Mouse (Mus musculus) yolk sac, embryonic 10.5 days (tissue): ENCODE results near the gene Fbn1.

ENCODE experiments used
- DNase-seq: peaks from one replicate; pipeline ENCODE4 v3.0.0-alpha.2; 2017; ENCODE audit warnings: low spot score

Fbn1 gene

GRCm38 (mm10) chr2:125507893-125508292, at the start of gene Fbn1:
Fbn1 (minus strand) TSS chr2:125507993.
- DNase-seq, result no peak

DNA sequence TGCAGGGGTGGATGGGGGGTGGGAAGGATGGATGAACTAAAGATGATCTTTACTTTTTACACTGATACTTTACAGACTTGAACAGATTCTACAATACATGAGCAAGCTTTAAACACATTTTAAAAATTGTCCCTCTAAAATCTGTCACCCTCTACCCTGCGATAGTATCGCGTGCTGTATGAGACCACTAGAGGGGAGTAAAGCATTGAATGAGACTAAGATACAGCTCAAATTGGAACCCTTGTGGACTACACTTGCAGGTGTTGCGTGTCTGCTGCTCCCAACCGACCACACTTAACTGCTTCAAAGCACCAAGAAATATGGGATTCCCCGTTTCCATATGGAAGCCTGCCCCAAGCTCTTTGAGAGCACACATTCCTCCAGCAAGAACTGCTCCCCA, 48.0 kb upstream of the Fbn1 start:
- no peak for DNase-seq

DNA sequence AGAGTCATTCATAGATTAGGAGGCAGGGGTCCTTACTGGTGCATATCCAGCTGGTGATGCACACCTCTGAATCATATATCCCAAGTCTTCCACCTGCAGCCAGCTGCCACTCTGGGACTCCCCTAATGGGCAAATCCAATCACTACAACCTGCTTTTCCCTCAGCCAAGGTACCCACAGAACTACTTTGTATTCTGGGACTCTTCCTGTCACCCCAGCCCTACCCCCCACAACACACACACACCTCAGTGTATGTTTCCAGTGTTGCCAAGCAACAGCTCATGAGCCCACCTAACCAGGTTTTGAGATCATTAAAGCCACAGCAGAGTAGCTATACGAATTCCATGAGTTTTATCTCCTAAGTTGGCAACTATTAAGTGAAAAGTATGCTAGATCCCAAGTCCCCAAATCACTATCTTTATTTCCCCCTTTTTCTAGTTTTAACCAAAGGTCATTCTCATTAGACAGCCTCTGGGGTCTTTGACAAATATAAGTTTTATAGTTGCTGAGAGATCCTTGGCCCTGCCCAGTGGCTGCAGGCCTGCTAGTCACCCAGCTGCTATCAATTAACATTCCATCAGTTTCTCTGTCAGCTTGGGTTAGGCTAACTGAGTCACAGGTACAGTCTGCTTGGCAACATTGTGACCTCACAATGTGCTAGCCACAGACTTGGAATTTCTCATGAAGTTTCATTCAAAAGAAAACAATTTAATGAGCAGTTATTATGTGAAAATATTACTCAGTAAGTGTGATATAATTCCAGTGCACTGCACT, 41.2 kb upstream of the Fbn1 start:
- DNase-seq, result no peak

GRCm38 (mm10) chr2:125544986-125545385, 37.2 kb upstream of the Fbn1 start:
- DNase-seq, result no peak

DNA sequence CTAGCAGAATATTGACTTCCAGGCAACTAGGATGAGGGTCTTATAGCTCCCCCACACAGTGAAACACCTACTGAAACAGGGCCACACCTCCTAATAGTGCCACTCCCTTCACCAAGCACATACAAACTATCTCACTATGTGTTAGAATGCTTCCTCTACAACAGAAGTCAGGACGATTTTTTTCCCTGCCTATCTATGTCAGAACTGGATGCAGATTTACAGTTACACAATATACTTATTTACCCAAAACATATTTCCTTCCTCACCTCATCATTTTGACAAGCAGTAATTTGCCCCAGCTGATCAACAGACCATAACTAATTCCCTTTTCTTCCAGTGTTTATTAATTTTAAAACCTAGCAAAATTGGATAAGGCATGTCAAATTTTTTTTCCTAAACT, 35.9 kb upstream of the Fbn1 start:
- DNase-seq, result no peak

DNA sequence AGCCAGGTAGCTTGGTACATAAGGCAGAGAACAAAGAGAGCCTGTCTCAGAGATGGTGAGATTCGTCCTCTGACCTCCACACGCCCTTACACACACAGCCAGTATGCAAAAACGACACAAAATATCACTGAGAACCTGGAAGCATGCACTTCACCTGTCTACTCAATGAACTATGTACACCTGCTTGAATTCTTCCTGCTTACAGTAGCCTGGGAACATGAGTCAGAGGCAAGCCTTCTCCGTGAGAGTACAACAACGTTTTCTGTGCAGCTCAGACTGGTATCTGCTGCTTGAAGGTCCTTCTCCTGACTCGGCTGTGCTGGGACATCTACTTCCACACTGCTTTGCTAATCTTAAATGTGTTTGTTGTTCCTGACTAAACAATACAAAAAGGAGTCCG, 33.7 kb upstream of the Fbn1 start:
- DNase-seq, result no peak

DNA sequence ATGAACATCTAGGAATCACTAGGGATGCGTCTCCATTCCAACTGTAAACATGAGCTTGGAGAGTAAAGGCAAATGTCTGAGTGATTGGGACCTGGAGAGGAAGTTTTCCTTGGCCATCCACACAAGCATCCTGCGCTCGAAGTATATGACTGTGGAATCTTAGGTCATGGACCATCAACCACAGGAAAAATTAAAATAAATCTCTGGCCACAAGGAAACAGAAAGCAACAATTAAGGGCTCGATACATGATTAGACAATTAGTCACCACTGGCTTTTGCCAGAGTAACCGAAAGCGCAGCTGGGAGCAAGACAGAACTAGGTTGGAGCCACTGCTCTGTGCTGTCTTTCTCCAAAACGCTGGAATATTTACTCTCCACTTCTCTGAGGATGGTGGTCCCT, 32.8 kb upstream of the Fbn1 start:
- DNase-seq, result no peak

DNA sequence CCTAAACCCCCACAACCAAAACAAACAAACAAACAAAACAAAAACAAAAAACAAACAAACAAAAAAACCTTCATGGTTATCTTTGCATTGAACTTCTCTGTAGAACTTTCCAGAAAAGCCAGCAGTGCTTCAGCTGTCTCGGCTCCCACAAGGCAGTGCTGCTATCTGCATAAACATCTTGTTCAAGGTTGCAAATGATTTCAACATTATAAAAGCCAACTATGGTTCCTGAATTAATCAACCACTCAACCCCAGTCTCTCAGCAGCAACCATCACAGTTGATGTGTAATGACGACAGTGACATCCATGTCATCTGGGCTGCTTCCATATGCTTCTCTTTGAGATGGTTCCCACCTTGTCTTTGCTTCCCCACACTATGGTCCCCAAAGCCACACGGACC, 31.8 kb upstream of the Fbn1 start:
- DNase-seq, result no peak

GRCm38 (mm10) chr2:125530665-125531064, 22.9 kb upstream of the Fbn1 start:
- no peak for DNase-seq

GRCm38 (mm10) chr2:125526566-125526965, 18.8 kb upstream of the Fbn1 start:
- no peak for DNase-seq

GRCm38 (mm10) chr2:125525484-125525883, 17.7 kb upstream of the Fbn1 start:
- no peak for DNase-seq

- peak; percentile 37 for DNase-seq
Observed at GRCm38 (mm10) chr2:125516594-125516993, 8.8 kb upstream of the Fbn1 start.

GRCm38 (mm10) chr2:125515291-125516057, 7.7 kb upstream of the Fbn1 start:
- DNase-seq, result no peak

- no peak for DNase-seq
Observed at GRCm38 (mm10) chr2:125514391-125514790, 6.6 kb upstream of the Fbn1 start.

DNA sequence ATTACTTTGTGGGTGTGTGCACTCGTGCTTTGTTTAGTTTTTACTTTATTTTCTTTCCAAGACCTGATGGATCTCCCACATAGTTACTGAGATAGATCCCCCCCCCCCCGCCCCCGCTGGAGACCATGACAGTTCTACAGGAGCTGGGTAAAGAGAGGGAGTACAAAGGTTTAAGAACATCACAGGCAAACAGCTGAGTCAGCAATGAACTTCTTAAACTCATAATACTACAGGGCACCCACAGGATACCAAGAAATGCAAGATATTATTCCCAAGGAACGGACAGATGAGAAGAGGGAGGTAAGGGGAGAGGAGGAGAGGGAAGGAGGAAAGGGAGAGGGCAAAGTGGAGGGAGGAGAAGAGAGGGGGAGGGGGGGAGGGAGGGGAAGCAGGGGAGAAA, 4.8 kb upstream of the Fbn1 start:
- no peak for DNase-seq

DNA sequence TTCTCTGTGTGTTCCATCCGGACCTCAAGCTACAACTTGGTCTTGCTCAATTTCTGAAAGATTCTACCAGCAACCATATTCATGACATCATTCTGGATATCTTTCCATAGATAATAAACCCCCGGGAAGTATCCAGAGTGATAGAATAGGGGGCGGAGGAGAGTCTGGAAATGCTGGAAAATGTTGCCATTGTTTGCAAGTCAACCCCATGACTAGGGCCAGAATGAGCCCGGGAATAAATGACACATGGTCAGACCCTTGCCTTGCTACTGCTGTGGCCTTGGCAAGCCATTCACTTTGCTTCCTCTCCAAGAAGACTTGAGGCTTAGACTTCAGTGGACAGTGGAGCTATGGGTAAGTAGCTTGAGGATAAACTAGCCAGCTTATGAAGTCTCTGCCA, 4.1 kb upstream of the Fbn1 start:
- no peak for DNase-seq

- DNase-seq, result no peak
Observed at GRCm38 (mm10) chr2:125510752-125511151, 3.0 kb upstream of the Fbn1 start.

DNA sequence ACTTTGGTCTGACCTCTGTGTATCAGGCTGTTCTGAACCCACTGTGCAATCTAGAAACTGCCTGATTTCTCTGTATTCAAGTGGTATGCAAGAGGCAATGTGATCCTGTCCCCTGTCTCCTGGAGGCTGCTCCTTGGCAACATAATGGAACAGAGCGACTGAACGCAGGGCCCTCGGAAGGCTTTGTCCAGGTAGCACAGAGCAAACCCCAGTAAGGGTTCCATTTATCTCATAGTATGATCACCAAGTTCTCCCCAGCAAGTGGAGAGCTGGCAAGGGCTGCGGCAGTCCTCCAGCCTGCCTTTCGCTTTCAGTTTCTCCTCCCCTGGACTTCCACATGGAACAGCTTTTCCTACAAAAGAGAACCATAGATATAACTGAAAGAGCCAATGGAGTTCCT, 588 bp upstream of the Fbn1 start:
- no peak for DNase-seq

GRCm38 (mm10) chr2:125506316-125507054, 1.3 kb downstream of the Fbn1 start:
- peak; percentile 70 for DNase-seq

DNA sequence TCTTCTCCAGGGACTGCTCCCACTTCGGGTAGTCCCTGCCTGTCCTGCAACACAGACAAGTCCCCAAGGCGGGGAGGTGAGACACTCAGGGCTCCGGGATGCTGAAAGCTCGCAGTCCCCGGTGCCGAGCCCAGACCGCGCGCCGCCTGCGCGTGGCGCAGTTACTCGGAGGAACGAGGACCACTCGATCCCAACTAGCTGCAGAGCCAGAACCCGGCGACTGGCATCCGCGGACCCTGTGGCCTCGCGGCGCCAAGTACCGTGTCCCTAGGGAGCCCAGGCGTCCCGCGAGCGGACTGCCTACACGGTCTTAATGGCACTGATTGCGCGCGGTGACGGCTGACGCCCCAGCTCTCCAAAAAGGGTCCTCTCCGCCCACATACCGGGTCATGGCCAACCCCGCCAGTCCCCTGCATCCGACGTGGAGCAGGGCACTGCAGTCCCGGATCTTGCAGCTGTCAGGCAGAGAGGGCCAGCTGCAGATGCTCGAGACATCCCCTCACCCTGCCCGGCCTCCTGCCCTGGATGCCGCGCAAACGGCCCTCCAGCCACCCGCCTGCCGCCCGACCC, 2.0 kb downstream of the Fbn1 start:
- DNase-seq, result peak; percentile 44

DNA sequence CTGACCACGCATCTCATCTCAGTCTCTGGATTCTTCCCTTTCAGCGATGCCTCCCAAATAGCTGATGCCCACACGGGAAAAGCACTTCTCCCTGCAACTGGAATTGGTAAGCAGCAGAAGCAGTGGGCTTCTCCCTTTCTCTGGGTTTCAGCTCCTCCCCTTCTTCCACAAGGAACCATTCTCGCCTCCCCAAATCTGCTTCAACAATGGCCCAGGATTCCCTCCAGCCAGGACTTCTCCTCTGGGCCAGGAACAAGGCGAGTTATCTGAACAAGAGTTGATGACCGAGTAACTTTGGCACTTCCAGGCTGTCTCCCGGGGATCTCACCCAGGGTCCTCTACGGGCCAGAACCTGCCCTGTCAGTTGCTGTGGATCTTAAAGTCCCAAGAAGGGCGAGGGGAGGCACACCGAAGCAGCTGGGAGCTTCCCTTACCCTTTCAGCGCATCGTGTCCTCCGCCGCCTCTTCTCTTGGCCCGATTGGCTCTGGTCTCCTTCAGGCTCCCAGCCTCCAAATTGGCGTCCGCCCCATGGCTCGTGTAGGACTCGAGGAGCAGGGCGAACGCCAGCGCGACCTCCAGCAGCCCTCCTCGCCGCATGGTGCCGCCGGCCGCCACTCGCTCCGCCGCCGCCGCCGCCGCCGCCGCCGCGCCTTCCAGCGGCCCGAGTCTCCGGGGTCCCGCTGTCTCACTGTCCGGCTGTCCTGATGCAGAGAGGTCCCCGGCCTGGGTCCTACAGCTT, 2.6 kb downstream of the Fbn1 start, which contains the start of gene Gm9913:
Gene Gm9913, plus strand, starts transcription at position 84 of the 740 bp plus-strand sequence.
- peak; percentile 44 for DNase-seq

GRCm38 (mm10) chr2:125501526-125501925, 6.3 kb downstream of the Fbn1 start:
- DNase-seq, result no peak
